Mouse (Mus musculus) bone marrow macrophage, adult 2 months (primary cell): ENCODE results near the gene Abhd13.

Source experiments
- CTCF ChIP-seq: IDR thresholded peaks from 2 replicates; pipeline ENCODE4 v1.5.1; 2012; ENCODE audit warnings: low read depth, mild to moderate bottlenecking, low read length, moderate library complexity
- POLR2A ChIP-seq: IDR thresholded peaks from 2 replicates; pipeline ENCODE4 v1.6.1; 2012; ENCODE audit warnings: mild to moderate bottlenecking, low read depth, low read length, borderline replicate concordance

DNA sequence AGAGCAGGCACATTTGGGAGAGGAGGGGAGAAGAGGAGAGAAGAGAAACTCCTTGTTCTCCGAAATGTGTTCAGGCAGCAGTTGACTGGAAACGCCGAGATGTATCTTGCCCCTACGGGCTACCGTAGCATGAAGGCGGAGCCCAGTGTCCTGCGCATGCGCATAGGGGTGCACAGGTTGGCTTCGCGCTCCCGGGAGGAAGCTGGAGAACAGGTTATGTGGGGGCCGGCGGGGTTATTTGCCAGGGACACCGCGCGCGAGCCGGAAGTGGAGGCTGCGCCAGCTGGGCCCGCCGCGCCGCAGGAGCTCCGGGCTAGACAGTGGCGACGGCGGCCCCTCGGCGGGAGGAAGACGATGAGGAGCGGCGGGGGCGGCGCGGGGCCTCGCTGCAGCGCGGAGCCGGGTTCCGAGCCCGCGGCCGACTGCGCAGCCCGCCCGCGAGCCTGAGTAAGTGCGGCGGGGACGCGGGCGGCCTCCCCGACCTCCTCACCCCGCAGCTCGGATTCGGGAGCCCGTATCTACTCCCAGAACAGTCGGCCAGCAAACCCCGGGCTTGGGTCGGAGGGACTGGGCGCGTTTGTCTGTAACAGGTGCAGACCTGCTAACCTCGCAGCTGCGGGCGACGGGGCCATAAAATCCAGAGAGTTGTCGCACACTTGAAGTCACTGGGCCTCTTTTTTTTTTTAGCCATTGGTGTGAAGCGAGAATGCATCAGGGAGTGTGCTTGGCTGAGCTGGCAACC is at the start of gene Abhd13, which contains the start of gene Lig4:
- TF ChIP-seq CTCF = no peak
- no peak for TF ChIP-seq POLR2A
